Mouse (Mus musculus) lung, adult 2 months (tissue): ENCODE measurements around the gene Ppp1r35.

Source experiments
- CTCF ChIP-seq: fragments of 200-500 bp; IDR thresholded peaks from 2 replicates; pipeline ENCODE4 v1.5.1; 2011; ENCODE audit warnings: mild to moderate bottlenecking, low read length, control low read depth; ENCODE audit not compliant: insufficient read depth
- POLR2A ChIP-seq: fragments of 200-500 bp; IDR thresholded peaks from 2 replicates; pipeline ENCODE4 v1.6.1; 2011; ENCODE audit warnings: low read depth, mild to moderate bottlenecking, control low read depth, low read length, borderline replicate concordance; ENCODE audit errors: extremely low read depth

DNA sequence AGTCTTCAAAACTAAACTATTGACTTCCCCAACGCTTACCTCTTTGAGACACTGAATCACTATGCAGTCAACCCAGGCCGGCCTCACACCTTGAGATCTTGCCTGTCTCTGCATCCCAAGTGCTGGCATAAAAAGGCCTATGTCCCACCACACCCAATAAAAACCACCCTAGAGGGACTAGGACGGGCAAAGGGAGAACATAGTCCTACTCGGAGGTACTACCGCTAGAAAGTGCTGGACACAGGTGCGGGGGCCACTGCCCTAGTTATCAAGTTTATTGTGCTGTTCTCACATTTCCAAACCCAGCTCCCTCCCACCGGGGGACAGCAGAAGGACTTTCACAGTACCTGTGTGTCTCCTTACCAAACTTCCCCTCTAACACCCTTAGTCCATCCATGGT, 3.0 kb downstream of the Ppp1r35 start:
- TF ChIP-seq CTCF (no peak), POLR2A (no peak)
